Mouse (Mus musculus) erythroid progenitor cell, adult 5-6 weeks (primary cell): Measurements from ENCODE around the gene Klhl12. TPM values are rescaled to one million over a fixed set of nuclear protein-coding genes. Genes with fewer than 3 reads are reported as not detected.

Experiments
- total RNA-seq, 2 experiments: library from RNA; stranded (forward) in 1 of 2; stranded (reverse) in 1 of 2; fragments of 150-400 nt in 1 of 2; fragments of 186-747, 209-891 nt in 1 of 2; gene quantifications; 2 replicates each; pipeline versions ENCODE4 v1.2.3 to v1.2.4; 2015 to 2017; ENCODE audit warnings: low replicate concordance in 2 of 2

Klhl12 gene
- total RNA-seq, 2 experiments from 2014 or later: 126 to 134 TPM

Other genes starting within 250 kb of the Klhl12 start
- gene Adora1, start 220.1 kb upstream of the Klhl12 start, total RNA-seq (2015; ENCODE audit: low replicate concordance): not detected in 2 replicates
- gene Adora1, start 220.1 kb upstream of the Klhl12 start, total RNA-seq (2017; ENCODE audit: low replicate concordance): not detected in 2 replicates
- not detected in 2 replicates for gene Myog, start 165.5 kb upstream of the Klhl12 start, total RNA-seq (2015; ENCODE audit: low replicate concordance)
- gene Myog, start 165.5 kb upstream of the Klhl12 start, total RNA-seq (2017; ENCODE audit: low replicate concordance): not detected in 2 replicates
- gene Ppfia4, start 122.6 kb upstream of the Klhl12 start, total RNA-seq (2015; ENCODE audit: low replicate concordance): 0.42 and 0.72 TPM in 2 replicates
- gene Ppfia4, start 122.6 kb upstream of the Klhl12 start, total RNA-seq (2017; ENCODE audit: low replicate concordance): 3.0 TPM in 1 of 2 replicates, not detected in the other
- gene Tmem183a, start 93.6 kb upstream of the Klhl12 start, total RNA-seq (2015; ENCODE audit: low replicate concordance): 52.0 and 62.3 TPM in 2 replicates
- gene Tmem183a, start 93.6 kb upstream of the Klhl12 start, total RNA-seq (2017; ENCODE audit: low replicate concordance): 72.4 and 84.7 TPM in 2 replicates
- gene 4933406M09Rik, start 69.6 kb upstream of the Klhl12 start, total RNA-seq (2015; ENCODE audit: low replicate concordance): not detected in 2 replicates
- gene 4933406M09Rik, start 69.6 kb upstream of the Klhl12 start, total RNA-seq (2017; ENCODE audit: low replicate concordance): not detected in 2 replicates
- 22.3 and 39.0 TPM in 2 replicates for gene Cyb5r1, start 50.0 kb upstream of the Klhl12 start, total RNA-seq (2015; ENCODE audit: low replicate concordance)
- gene Cyb5r1, start 50.0 kb upstream of the Klhl12 start, total RNA-seq (2017; ENCODE audit: low replicate concordance): 12.9 and 30.3 TPM in 2 replicates
- 151 and 153 TPM in 2 replicates for gene Adipor1, start 40.2 kb upstream of the Klhl12 start, total RNA-seq (2015; ENCODE audit: low replicate concordance)
- gene Adipor1, start 40.2 kb upstream of the Klhl12 start, total RNA-seq (2017; ENCODE audit: low replicate concordance): 114 and 119 TPM in 2 replicates
- gene Rabif, start 39.1 kb downstream of the Klhl12 start, total RNA-seq (2015; ENCODE audit: low replicate concordance): 15.5 and 18.4 TPM in 2 replicates
- gene Rabif, start 39.1 kb downstream of the Klhl12 start, total RNA-seq (2017; ENCODE audit: low replicate concordance): 3.6 and 11.7 TPM in 2 replicates
- gene Mgat4e, start 94.2 kb downstream of the Klhl12 start, total RNA-seq (2015; ENCODE audit: low replicate concordance): not detected in 2 replicates
- gene Mgat4e, start 94.2 kb downstream of the Klhl12 start, total RNA-seq (2017; ENCODE audit: low replicate concordance): not detected in 2 replicates
- gene Kdm5b, start 104.6 kb downstream of the Klhl12 start, total RNA-seq (2015; ENCODE audit: low replicate concordance): 5.4 and 20.1 TPM in 2 replicates
- 2.2 and 4.1 TPM in 2 replicates for gene Kdm5b, start 104.6 kb downstream of the Klhl12 start, total RNA-seq (2017; ENCODE audit: low replicate concordance)
- gene Syt2, start 191.1 kb downstream of the Klhl12 start, total RNA-seq (2015; ENCODE audit: low replicate concordance): not detected in 2 replicates
- not detected in 2 replicates for gene Syt2, start 191.1 kb downstream of the Klhl12 start, total RNA-seq (2017; ENCODE audit: low replicate concordance)